Mouse (Mus musculus) brain, embryonic 14.5 days (tissue): ENCODE measurements at regions not wholly inside any gene's neighbourhood (a gene's known extent, or its start where the extent isn't known, plus 50 kb on each side); places are given as distances from the start of the nearest gene placed in this dataset.

Experiments used
- CTCF ChIP-seq: fragments of 200-500 bp; IDR thresholded peaks from 2 replicates; pipeline ENCODE4 v1.5.1; 2012; ENCODE audit warnings: inconsistent platforms, mild to moderate bottlenecking, moderate library complexity, borderline replicate concordance; ENCODE audit not compliant: insufficient read depth, insufficient read length; ENCODE audit errors: extremely low read depth
- POLR2A ChIP-seq: fragments of 200-500 bp; IDR thresholded peaks from 2 replicates; pipeline ENCODE4 v1.6.1; 2012; ENCODE audit warnings: mild to moderate bottlenecking, inconsistent platforms, borderline replicate concordance; ENCODE audit not compliant: poor library complexity, insufficient read depth, insufficient read length, severe bottlenecking; ENCODE audit errors: extremely low read depth

- TF ChIP-seq CTCF (no peak), POLR2A (no peak)
These were observed 859.2 kb downstream of the Ryr2 start for GRCm38 (mm10) chr13:11247541-11247940.
